Mouse (Mus musculus): ENCODE measurements around the gene Mapk13. TPM values are rescaled to one million over a fixed set of nuclear protein-coding genes. Genes with fewer than 3 reads are reported as not detected.
"Not testable (repeated sequence)": the region's sequence is repeated elsewhere in the genome, so short reads cannot be mapped to it uniquely, and the experiment has no call there.

Gene Mapk13
- polyA plus RNA-seq, 1 experiment = 1.3 TPM

DNA sequence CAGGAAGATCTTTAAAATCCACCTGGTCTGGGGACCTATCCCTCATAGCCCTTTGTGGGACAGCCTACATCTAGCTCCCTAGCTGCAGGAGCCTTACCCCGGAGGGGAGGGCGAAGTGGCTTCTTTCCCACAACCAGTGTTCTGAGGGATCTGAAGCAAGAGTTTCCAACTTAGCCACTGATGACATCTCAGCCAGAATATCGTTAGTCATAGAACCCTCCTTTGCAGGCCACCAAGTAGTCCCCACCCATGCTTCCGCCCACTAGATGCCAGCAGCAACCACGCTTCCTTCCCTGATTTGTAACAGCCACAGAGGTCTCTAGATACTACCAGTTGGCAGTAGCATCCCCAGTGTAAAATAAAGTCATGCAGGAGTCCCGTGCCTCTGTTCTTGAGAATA is 18.5 kb upstream of the Mapk13 start:
- no peak for TF ChIP-seq CTCF (IDR thresholded peaks at IDR 0.05; ENCODE audit: borderline replicate concordance, extremely low read depth, insufficient read depth, insufficient read length)
- no peak for TF ChIP-seq POLR2A (IDR thresholded peaks at IDR 0.05; ENCODE audit: borderline replicate concordance, extremely low read depth, insufficient read depth, insufficient read length, poor library complexity, severe bottlenecking)
- DNase-seq (ENCODE audit: low read depth) = no peak

DNA sequence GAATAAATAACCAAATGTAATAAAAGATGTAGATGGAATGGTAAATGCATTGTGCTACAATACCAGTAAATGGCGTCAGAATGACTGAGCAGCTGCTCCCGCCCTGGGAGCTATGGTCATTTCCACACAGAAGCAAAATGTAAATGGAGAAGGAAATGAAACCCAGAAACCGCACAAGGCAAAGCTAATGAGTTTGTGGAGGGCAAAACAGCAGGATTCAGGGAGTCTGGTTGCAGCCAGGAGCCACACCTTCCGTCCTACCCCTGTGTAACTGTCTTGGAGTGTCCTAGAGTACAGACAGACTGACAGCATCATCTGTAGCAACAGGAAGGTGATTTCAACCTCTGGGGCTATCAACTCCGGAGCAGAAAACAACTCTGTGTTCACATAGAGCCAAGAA is 12.7 kb upstream of the Mapk13 start:
- TF ChIP-seq CTCF (IDR thresholded peaks at IDR 0.05; ENCODE audit: borderline replicate concordance, extremely low read depth, insufficient read depth, insufficient read length) (no peak), POLR2A (IDR thresholded peaks at IDR 0.05; ENCODE audit: borderline replicate concordance, extremely low read depth, insufficient read depth, insufficient read length, poor library complexity, severe bottlenecking) (no peak)
- no peak for DNase-seq (ENCODE audit: low read depth)

DNA sequence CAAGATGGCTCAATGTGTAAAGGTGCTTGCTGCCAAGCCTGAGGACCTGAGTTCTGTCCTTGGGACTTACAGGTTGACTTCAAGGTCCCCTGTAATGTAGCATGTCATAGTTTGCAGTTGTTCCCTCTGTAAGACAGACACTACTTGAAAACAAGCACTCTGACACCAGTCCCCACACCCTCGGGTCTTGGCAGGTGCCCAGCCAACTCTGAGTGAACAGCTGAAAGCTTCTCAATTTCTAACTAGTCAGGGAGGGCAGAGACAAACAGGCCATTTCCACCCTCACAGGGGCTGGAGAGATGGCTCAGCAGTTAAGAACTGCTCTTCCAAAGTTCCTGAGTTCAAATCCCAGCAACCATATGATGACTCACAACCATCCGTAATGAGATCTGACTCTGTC is 11.6 kb upstream of the Mapk13 start:
- TF ChIP-seq POLR2A (IDR thresholded peaks at IDR 0.05; ENCODE audit: borderline replicate concordance, extremely low read depth, insufficient read depth, insufficient read length, poor library complexity, severe bottlenecking) (no peak), CTCF (IDR thresholded peaks at IDR 0.05; ENCODE audit: borderline replicate concordance, extremely low read depth, insufficient read depth, insufficient read length) (no peak)
- peak; percentile 22 for DNase-seq (ENCODE audit: low read depth)

DNA sequence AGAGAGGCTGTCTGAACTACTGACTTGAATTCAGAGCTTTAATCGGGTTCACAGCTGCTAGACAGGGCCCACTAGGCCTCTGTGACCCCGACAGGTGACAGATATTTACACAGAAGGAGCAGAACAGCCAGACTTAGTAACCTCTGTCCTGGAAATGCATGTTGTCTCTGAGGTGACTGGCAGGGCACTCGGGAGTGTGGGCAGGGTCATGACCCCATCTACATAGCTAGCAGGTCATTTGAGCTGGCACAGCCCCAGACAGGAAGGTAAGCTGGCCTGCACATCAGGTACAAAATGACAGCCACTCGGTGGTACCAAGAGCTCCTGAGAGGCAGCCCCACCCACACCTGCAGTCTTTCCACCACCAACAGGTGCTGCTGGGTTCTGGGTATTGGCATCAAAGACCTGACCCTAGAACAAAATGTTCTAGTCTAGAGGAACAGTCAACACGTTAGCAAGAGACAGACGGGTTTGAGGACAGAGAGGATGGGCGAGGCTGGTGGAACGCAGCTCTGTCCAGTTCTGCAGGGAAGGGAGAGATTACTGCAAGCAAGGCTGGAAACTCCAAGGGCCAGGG is 8.3 kb upstream of the Mapk13 start:
- TF ChIP-seq POLR2A (IDR thresholded peaks at IDR 0.05; ENCODE audit: borderline replicate concordance, extremely low read depth, insufficient read depth, insufficient read length, poor library complexity, severe bottlenecking) = no peak

DNA sequence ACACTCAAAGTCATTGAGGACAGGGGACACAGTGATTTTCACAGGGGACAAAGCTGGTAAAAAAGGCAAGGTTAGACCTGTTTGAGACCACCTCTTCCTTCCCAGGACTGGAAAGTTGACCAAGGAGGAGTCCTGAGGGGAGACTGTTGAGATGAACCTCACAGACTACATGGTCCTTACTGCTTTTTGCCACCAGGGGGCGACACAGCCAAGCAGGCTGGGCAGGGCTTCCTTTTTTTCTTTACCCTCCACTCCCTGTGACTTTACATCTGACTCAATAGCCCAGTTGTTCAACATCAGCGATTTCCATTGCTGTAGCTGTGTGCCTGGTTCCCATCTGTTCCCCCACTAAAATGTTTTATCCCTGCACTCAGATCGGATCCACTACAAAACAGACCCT is 7.2 kb upstream of the Mapk13 start:
- peak; percentile 57 for DNase-seq (ENCODE audit: low read depth)
- TF ChIP-seq CTCF (IDR thresholded peaks at IDR 0.05; ENCODE audit: borderline replicate concordance, extremely low read depth, insufficient read depth, insufficient read length) (peak; percentile 87), POLR2A (IDR thresholded peaks at IDR 0.05; ENCODE audit: borderline replicate concordance, extremely low read depth, insufficient read depth, insufficient read length, poor library complexity, severe bottlenecking) (no peak)

More for the DNA sequence above, 8.3 kb upstream of the Mapk13 start:
- DNase-seq (ENCODE audit: low read depth) = no peak

DNA sequence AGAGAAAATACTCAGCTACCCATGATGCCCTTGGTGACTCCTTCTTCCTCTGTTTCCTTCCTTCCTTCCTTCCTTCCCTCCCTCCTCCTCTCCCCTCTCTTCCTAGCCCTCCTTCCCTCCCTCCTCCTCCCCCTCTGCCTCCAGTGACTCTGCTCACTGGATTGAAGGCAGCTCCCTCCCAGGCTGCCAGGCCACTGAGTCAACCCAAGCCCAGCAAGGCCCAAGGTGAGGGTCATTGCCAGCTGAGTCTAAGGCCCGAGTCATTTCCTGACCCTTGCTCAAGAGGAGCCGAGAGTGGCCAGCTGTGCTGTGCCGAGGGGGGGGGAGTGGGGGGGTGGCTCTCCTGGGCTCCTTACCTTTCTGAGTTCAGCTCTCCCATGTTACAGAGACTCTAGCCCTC is 2.9 kb upstream of the Mapk13 start:
- no peak for TF ChIP-seq POLR2A (IDR thresholded peaks at IDR 0.05; ENCODE audit: borderline replicate concordance, extremely low read depth, insufficient read depth, insufficient read length, poor library complexity, severe bottlenecking)
- no peak for TF ChIP-seq CTCF (IDR thresholded peaks at IDR 0.05; ENCODE audit: borderline replicate concordance, extremely low read depth, insufficient read depth, insufficient read length)

DNA sequence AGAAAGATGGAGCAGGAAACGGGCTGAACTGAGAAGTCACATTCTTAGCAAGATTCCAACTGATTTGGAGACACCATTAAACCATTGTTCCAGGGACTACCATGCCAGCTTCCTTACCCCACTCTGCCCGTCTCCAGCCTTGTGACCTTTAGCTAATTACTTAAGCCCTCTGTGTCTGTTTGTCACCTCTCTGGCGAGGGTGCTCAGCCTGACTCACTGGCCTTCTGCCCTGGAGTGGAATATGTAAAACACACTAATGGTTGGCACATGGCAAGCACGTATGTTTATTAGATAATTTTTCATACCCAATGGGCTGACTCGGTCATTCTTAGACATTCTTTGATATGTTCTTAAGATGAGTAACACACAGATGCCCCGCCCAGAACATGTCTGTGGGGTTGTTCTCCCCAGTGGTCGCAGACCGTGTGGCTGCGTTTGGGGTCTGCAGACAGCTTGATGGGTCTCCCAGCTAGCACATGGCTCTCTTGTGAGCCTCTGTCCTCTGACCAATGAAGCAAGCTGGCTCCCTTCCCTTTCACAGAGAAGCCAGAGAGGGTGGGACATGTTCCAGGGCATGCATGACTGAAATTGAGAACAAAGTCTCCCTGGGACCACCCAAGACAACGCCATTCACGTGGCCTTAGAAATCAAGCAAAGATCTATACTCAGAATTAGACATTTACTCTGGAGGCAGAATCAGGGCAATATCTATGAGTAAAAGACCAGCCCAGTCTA is 2.1 kb upstream of the Mapk13 start:
- TF ChIP-seq CTCF (IDR thresholded peaks at IDR 0.05; ENCODE audit: borderline replicate concordance, extremely low read depth, insufficient read depth, insufficient read length) = no peak
- no peak for TF ChIP-seq POLR2A (IDR thresholded peaks at IDR 0.05; ENCODE audit: borderline replicate concordance, extremely low read depth, insufficient read depth, insufficient read length, poor library complexity, severe bottlenecking)
- peak; percentile 4 for DNase-seq (ENCODE audit: low read depth)

More for the DNA sequence above, 2.9 kb upstream of the Mapk13 start:
- DNase-seq (ENCODE audit: low read depth) = no peak

DNA sequence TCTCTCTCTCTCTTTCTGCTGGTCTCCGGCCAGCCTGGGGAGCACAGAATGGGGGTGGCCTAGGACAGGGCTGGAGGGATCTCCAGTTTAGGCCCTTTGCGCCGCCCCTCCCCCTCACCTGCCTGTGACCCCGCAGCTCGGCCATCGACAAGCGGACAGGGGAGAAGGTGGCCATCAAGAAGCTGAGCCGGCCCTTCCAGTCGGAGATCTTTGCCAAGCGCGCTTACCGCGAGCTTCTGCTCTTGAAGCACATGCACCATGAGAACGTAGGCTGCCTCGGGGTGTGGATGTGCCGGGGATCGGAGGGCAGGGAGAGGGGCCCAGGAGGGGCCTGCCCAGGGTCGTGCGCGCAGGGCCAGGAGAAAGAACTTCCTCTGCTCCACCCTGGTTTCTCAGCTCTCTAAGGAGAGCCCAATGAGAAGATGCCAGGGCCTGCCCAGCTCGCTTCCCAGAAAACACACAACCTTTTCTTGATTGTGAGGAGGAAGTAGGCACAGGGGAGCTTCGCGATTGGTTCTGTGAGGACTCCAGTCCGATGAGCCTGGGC is 851 bp downstream of the Mapk13 start:
- peak; percentile 37 for DNase-seq (ENCODE audit: low read depth)
- TF ChIP-seq POLR2A (IDR thresholded peaks at IDR 0.05; ENCODE audit: borderline replicate concordance, extremely low read depth, insufficient read depth, insufficient read length, poor library complexity, severe bottlenecking) (no peak), CTCF (IDR thresholded peaks at IDR 0.05; ENCODE audit: borderline replicate concordance, extremely low read depth, insufficient read depth, insufficient read length) (no peak)

DNA sequence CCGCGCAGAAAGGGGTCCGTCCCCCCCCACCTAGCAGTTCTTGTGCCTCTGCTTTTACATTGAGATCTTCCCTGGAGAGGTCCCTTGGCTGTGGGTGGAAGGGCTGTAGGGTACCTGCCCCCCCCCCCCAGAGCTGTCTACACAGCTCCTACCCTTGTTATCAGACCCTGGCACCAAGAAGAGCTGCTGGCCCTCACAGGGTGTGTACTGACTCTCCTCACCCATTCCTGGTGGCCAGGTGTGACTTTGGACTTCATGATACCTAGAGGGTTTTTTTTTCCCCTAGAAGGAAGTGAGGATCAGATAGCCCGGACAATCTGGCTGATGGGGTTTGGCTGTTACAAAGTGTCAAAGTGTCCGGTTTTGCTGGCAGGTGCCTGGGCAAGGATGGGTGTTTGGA is 2.2 kb downstream of the Mapk13 start:
- no peak for TF ChIP-seq CTCF (IDR thresholded peaks at IDR 0.05; ENCODE audit: borderline replicate concordance, extremely low read depth, insufficient read depth, insufficient read length)
- no peak for TF ChIP-seq POLR2A (IDR thresholded peaks at IDR 0.05; ENCODE audit: borderline replicate concordance, extremely low read depth, insufficient read depth, insufficient read length, poor library complexity, severe bottlenecking)
- no peak for DNase-seq (ENCODE audit: low read depth)

DNA sequence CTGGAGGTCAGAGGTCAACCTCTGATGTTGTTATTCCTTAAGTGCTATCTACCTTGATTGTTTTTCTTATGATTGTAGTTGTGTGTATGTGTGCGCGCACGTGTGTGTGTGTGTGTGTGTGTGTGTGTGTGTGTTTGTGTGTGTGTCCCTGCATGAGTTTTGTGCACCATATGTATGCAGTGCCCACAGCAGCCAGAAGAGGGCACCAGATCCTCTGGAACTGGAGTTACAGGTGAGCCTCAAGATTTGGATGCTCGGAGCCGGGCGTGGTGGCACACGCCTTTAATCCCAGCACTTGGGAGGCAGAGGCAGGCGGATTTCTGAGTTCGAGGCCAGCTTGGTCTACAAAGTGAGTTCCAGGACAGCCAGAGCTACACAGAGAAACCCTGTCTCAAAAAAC is 5.2 kb downstream of the Mapk13 start:
- not testable (repeated sequence) for DNase-seq (ENCODE audit: low read depth)

DNA sequence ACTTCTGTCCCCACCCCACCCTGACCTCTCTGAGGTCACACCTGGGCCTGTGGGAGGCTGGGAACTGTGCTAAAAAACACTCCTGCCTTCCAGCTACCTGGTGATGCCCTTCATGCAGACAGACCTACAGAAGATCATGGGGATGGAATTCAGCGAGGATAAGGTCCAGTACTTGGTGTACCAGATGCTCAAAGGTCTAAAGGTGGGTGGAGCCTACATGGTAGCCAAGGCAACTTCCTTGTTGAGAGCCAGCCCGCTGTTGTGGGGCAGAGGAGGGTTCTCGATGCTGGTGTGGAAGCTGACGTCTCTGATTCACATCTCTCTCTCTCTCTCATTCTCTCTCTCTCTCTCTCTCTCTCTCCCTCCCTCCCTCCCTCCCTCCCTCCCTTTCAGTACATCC is 6.1 kb downstream of the Mapk13 start:
- TF ChIP-seq POLR2A (IDR thresholded peaks at IDR 0.05; ENCODE audit: borderline replicate concordance, extremely low read depth, insufficient read depth, insufficient read length, poor library complexity, severe bottlenecking) (no peak), CTCF (IDR thresholded peaks at IDR 0.05; ENCODE audit: borderline replicate concordance, extremely low read depth, insufficient read depth, insufficient read length) (no peak)
- DNase-seq (ENCODE audit: low read depth) = no peak

DNA sequence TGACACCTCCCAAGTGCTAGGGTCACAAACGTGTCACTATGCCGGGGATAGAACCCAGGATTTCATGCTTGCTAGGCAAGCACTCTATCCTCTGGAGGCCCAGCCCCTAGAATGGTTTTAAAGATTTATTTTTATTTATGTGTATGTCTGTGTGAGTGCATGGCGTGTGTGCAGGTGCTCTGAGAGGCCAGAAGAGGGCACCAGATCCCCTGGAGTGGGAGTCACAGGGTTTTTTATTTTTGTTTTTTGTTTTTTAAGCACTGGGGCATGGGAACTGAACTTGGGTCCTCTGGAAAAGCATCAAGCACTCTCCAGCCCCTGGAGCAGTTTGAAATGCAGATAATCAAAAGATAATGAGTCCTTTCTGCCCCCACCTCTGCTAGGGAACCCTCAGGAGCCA is 7.7 kb downstream of the Mapk13 start:
- TF ChIP-seq POLR2A (IDR thresholded peaks at IDR 0.05; ENCODE audit: borderline replicate concordance, extremely low read depth, insufficient read depth, insufficient read length, poor library complexity, severe bottlenecking) = no peak
- TF ChIP-seq CTCF (IDR thresholded peaks at IDR 0.05; ENCODE audit: borderline replicate concordance, extremely low read depth, insufficient read depth, insufficient read length) = no peak

More for the DNA sequence above, 7.7 kb downstream of the Mapk13 start:
- no peak for DNase-seq (ENCODE audit: low read depth)

Measured in brain, embryonic 14.5 days (tissue).